Mouse (Mus musculus) A20 (cell line): ENCODE data around the gene Tmub2.
A peak's percentile ranks its signal among the peaks of the same experiment; 100 is the strongest.

ENCODE experiments used
- DNase-seq: peaks from one replicate; pipeline ENCODE4 v3.0.0-alpha.2; 2011; ENCODE audit warnings: low read depth, low spot score

Tmub2 gene

GRCm38 (mm10) chr11:102308104-102308503, 23.4 kb downstream of the Tmub2 start:
- DNase-seq, result no peak

- peak; percentile 98 for DNase-seq
These were observed 24.2 kb downstream of the Tmub2 start for GRCm38 (mm10) chr11:102308979-102309378.

GRCm38 (mm10) chr11:102309821-102310617, 25.3 kb downstream of the Tmub2 start:
- peak; percentile 87 for DNase-seq

GRCm38 (mm10) chr11:102310768-102311695, 26.3 kb downstream of the Tmub2 start:
- DNase-seq, result peak; percentile 84

GRCm38 (mm10) chr11:102311966-102312365, 27.2 kb downstream of the Tmub2 start:
- DNase-seq, result no peak

- no peak for DNase-seq
These were observed 27.9 kb downstream of the Tmub2 start for GRCm38 (mm10) chr11:102312586-102312985.

GRCm38 (mm10) chr11:102314321-102314720, 29.6 kb downstream of the Tmub2 start:
- DNase-seq, result no peak

- peak; percentile 88 for DNase-seq
These were observed 31.2 kb downstream of the Tmub2 start for GRCm38 (mm10) chr11:102315690-102316571.

- peak; percentile 94 for DNase-seq
These were observed 32.0 kb downstream of the Tmub2 start for GRCm38 (mm10) chr11:102316572-102317297.

GRCm38 (mm10) chr11:102317298-102317900, 32.7 kb downstream of the Tmub2 start:
- peak; percentile 79 for DNase-seq

- peak; percentile 87 for DNase-seq
These were observed 33.3 kb downstream of the Tmub2 start for GRCm38 (mm10) chr11:102317901-102318575.

GRCm38 (mm10) chr11:102318576-102319409, 34.1 kb downstream of the Tmub2 start:
- DNase-seq, result peak; percentile 82

- peak; percentile 84 for DNase-seq
These were observed 34.7 kb downstream of the Tmub2 start, which contains the start of gene Ubtf for GRCm38 (mm10) chr11:102319410-102319792. Gene Ubtf (minus strand): TSS chr11:102319742.

GRCm38 (mm10) chr11:102319941-102320685, 35.4 kb downstream of the Tmub2 start:
- peak; percentile 81 for DNase-seq

- no peak for DNase-seq
These were observed 35.9 kb downstream of the Tmub2 start for GRCm38 (mm10) chr11:102320686-102321005.

GRCm38 (mm10) chr11:102321931-102322330, 37.2 kb downstream of the Tmub2 start:
- no peak for DNase-seq

- DNase-seq, result no peak
These were observed 38.8 kb downstream of the Tmub2 start for GRCm38 (mm10) chr11:102323516-102323915.

- no peak for DNase-seq
These were observed 42.5 kb downstream of the Tmub2 start for GRCm38 (mm10) chr11:102327250-102327649.
